Mouse (Mus musculus): Measurements from ENCODE around the gene Slc37a3. TPM values are rescaled to one million over a fixed set of nuclear protein-coding genes. Genes with fewer than 3 reads are reported as not detected.

The Slc37a3 gene
- polyA plus RNA-seq, 1 experiment from 2014 or later, result 54.7 TPM

GRCm38 (mm10) chr6:39284836-39285235 lies 92.6 kb downstream of the Slc37a3 start:
- H3K9me3 ChIP-seq (ENCODE audit: control insufficient read depth, low read depth, low read length), result no peaks in the 10 kb centered on the region
- 91% methylated on average over 3 of the region's 3 CpGs for WGBS
- no peaks in the 10 kb centered on the region for H3K36me3 ChIP-seq (ENCODE audit: control insufficient read depth, insufficient read depth, low read length)
- no peak for ATAC-seq (ENCODE audit: insufficient number of reproducible peaks, insufficient read depth, low FRiP score, low read depth)
- no peak overlapping the region for H3K4me2 ChIP-seq (replicated peaks; ENCODE audit: low read depth, low read length)
- H3K4me1 ChIP-seq (ENCODE audit: control insufficient read depth, insufficient read depth, low read length), result peaks cover 6% of the 10 kb centered on the region; the same call in 1 of the 2 replicates
- H3K27me3 ChIP-seq (ENCODE audit: control insufficient read depth, insufficient read depth, low read length), result no peaks in the 10 kb centered on the region
- no peak overlapping the region for H3K4me3 ChIP-seq (ENCODE audit: low read depth, low read length)
- no peak overlapping the region for H3K27ac ChIP-seq (ENCODE audit: low read length)
- no peak overlapping the region for H3K9ac ChIP-seq (replicated peaks; ENCODE audit: low read depth, low read length)

Other genes with a start within 250 kb of the Slc37a3 start
- gene Kdm7a, start 170.9 kb downstream of the Slc37a3 start, polyA plus RNA-seq (2014; fragmentation: Nextera tagmentation; extraction: Ambion mirVana), result 6.5 and 7.2 TPM in 2 replicates
- gene Rab19, start 3.5 kb upstream of the Slc37a3 start, polyA plus RNA-seq (2014; fragmentation: Nextera tagmentation; extraction: Ambion mirVana), result 4.8 and 5.0 TPM in 2 replicates
- 56.3 and 58.3 TPM in 2 replicates for gene Mkrn1, start 42.8 kb upstream of the Slc37a3 start, polyA plus RNA-seq (2014; fragmentation: Nextera tagmentation; extraction: Ambion mirVana)
- gene Dennd2a, start 180.2 kb upstream of the Slc37a3 start, polyA plus RNA-seq (2014; fragmentation: Nextera tagmentation; extraction: Ambion mirVana), result 22.2 and 23.6 TPM in 2 replicates
- 28.1 and 29.5 TPM in 2 replicates for gene Adck2, start 196.2 kb upstream of the Slc37a3 start, polyA plus RNA-seq (2014; fragmentation: Nextera tagmentation; extraction: Ambion mirVana)
- gene Gm42420, start 208.1 kb upstream of the Slc37a3 start, polyA plus RNA-seq (2014; fragmentation: Nextera tagmentation; extraction: Ambion mirVana), result 0.50 and 0.62 TPM in 2 replicates
- gene Ndufb2, start 214.9 kb upstream of the Slc37a3 start, polyA plus RNA-seq (2014; fragmentation: Nextera tagmentation; extraction: Ambion mirVana), result 337 and 395 TPM in 2 replicates